Mouse (Mus musculus): Measurements from ENCODE around the gene Insyn1. TPM values are rescaled to one million over a fixed set of nuclear protein-coding genes. Genes with fewer than 3 reads are reported as not detected.

The Insyn1 gene
- polyA plus RNA-seq, 1 experiment: 2.9 TPM

GRCm38 (mm10) chr9:58457481-58457955, 30.9 kb upstream of the Insyn1 start:
- WGBS: 69% methylated on average over 7 of the region's 7 CpGs
- Histone ChIP-seq H3K4me1 (ENCODE audit: control insufficient read depth, insufficient read depth, low read length) (no peaks in the 10 kb centered on the region), H3K27ac (ENCODE audit: insufficient read depth, low read depth, low read length) (no peak overlapping the region; the same call in 1 of the 2 replicates), H3K27me3 (replicated peaks; ENCODE audit: control insufficient read depth, insufficient read depth, low read length) (no peaks in the 10 kb centered on the region), H3K4me3 (ENCODE audit: insufficient read depth, low read depth, low read length) (no peak overlapping the region), H3K36me3 (ENCODE audit: control insufficient read depth, insufficient read depth, low read length) (no peaks in the 10 kb centered on the region)
- DNase-seq: peak; percentile 40
- TF ChIP-seq CTCF (conservative IDR thresholded peaks at IDR 0.05; ENCODE audit: insufficient read depth, insufficient read length, low read depth, low read length) (no peak), POLR2A (IDR thresholded peaks at IDR 0.05; ENCODE audit: low read depth, low read length) (no peak)

DNA sequence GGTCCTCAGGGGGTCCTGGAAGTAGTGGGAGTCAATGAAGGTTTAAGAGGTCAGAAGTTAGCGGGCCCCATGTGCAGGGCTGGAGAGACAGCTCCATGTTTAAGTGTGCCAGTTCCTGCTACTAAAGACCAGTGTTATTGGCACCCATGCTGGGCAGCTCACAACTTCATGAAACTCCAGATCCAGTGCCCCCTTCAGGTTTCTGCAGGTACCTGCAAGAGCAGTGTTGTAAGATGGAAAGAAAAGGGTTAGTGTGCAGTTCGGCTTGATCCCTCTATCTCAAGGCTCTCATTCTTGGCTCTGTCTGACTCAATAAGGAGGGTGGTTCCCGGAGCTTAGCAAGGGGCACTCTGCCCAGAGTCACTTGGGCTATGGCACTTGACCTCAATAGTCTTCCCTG, 30.1 kb upstream of the Insyn1 start:
- no peaks in the 10 kb centered on the region for H3K36me3 ChIP-seq (ENCODE audit: control insufficient read depth, insufficient read depth, low read length)
- 90% methylated on average over 3 of the region's 3 CpGs for WGBS
- no peak for TF ChIP-seq CTCF (conservative IDR thresholded peaks at IDR 0.05; ENCODE audit: insufficient read depth, insufficient read length, low read depth, low read length)
- TF ChIP-seq POLR2A (IDR thresholded peaks at IDR 0.05; ENCODE audit: low read depth, low read length): no peak
- no peak overlapping the region for H3K4me3 ChIP-seq (ENCODE audit: insufficient read depth, low read depth, low read length)
- H3K27ac ChIP-seq (ENCODE audit: insufficient read depth, low read depth, low read length): no peak overlapping the region
- no peak for DNase-seq
- H3K27me3 ChIP-seq (replicated peaks; ENCODE audit: control insufficient read depth, insufficient read depth, low read length): no peaks in the 10 kb centered on the region
- no peaks in the 10 kb centered on the region for H3K4me1 ChIP-seq (ENCODE audit: control insufficient read depth, insufficient read depth, low read length)

DNA sequence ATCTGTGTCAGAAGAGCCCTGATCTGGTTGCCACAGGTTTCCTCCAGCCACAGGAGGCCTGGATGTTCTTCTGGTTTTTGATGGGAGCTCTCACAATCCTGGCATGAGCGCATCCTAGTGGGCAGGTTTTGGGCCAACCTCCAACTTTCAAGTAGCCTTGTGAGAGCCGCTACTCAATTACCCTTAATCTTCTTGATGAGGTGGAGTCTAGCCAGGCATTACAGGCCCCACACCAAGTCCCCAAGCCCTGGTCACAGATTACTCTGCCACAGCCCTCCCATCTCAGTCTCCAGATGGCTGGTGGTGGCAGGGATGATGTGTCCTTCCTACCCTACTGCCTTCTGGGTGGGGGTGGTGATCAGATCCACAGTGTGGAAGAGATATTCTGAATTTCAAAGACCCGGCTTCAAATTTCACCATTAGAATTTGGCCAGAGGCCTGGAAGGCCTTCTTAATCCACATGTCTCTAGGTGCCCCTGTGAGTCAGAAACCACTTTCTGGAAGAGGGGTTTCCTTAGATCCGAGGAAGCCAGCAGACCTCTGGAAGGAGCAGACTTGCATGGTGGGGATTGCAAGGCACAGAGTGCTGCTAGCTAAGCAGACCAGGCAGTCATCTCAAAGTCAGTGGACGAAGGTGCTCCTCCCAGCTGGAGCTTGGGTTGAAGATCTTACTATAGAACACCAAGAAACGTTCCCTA, 29.4 kb upstream of the Insyn1 start:
- Histone ChIP-seq H3K36me3 (ENCODE audit: control insufficient read depth, insufficient read depth, low read length) (no peaks in the 10 kb centered on the region), H3K4me1 (ENCODE audit: control insufficient read depth, insufficient read depth, low read length) (no peaks in the 10 kb centered on the region), H3K27ac (ENCODE audit: insufficient read depth, low read depth, low read length) (no peak overlapping the region), H3K4me3 (ENCODE audit: insufficient read depth, low read depth, low read length) (no peak overlapping the region), H3K27me3 (replicated peaks; ENCODE audit: control insufficient read depth, insufficient read depth, low read length) (no peaks in the 10 kb centered on the region)
- 65% methylated on average over 6 of the region's 6 CpGs for WGBS
- no peak for TF ChIP-seq POLR2A (IDR thresholded peaks at IDR 0.05; ENCODE audit: low read depth, low read length)
- no peak for TF ChIP-seq CTCF (conservative IDR thresholded peaks at IDR 0.05; ENCODE audit: insufficient read depth, insufficient read length, low read depth, low read length)
- no peak for DNase-seq

GRCm38 (mm10) chr9:58467345-58468025, 20.9 kb upstream of the Insyn1 start:
- no peak for DNase-seq
- Histone ChIP-seq H3K4me1 (ENCODE audit: control insufficient read depth, insufficient read depth, low read length) (no peaks in the 10 kb centered on the region), H3K36me3 (ENCODE audit: control insufficient read depth, insufficient read depth, low read length) (no peaks in the 10 kb centered on the region), H3K27me3 (replicated peaks; ENCODE audit: control insufficient read depth, insufficient read depth, low read length) (no peaks in the 10 kb centered on the region), H3K4me3 (ENCODE audit: insufficient read depth, low read depth, low read length) (no peak overlapping the region), H3K27ac (ENCODE audit: insufficient read depth, low read depth, low read length) (no peak overlapping the region)
- WGBS: 66% methylated on average over 5 of the region's 5 CpGs
- TF ChIP-seq POLR2A (IDR thresholded peaks at IDR 0.05; ENCODE audit: low read depth, low read length) (no peak), CTCF (conservative IDR thresholded peaks at IDR 0.05; ENCODE audit: insufficient read depth, insufficient read length, low read depth, low read length) (no peak)

DNA sequence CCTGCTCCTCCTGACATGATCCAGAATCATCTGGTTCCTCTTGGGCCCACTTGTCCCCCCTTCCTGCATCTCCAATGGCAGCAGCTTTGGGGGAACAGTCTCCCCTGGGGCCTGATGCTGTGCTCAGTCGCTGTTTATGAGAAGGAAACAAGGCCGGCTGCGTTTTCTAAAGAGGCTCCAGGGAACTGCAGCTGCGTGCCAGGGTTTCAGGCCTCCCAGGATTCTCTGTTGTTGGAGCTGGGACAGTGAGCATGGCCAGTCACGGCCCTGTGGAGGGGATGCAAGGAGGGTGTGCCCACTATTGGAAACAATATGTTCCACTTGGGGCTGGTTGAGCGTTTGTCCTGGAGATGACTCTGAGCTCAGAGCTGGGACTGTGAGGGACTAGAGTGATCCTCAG, 17.9 kb upstream of the Insyn1 start:
- H3K27ac ChIP-seq (ENCODE audit: insufficient read depth, low read depth, low read length): no peak overlapping the region
- no peak overlapping the region for H3K4me3 ChIP-seq (ENCODE audit: insufficient read depth, low read depth, low read length)
- no peaks in the 10 kb centered on the region for H3K4me1 ChIP-seq (ENCODE audit: control insufficient read depth, insufficient read depth, low read length)
- H3K36me3 ChIP-seq (ENCODE audit: control insufficient read depth, insufficient read depth, low read length): no peaks in the 10 kb centered on the region
- TF ChIP-seq CTCF (conservative IDR thresholded peaks at IDR 0.05; ENCODE audit: insufficient read depth, insufficient read length, low read depth, low read length) (no peak), POLR2A (IDR thresholded peaks at IDR 0.05; ENCODE audit: low read depth, low read length) (no peak)
- WGBS: 55% methylated on average over 6 of the region's 6 CpGs
- DNase-seq: no peak
- no peaks in the 10 kb centered on the region for H3K27me3 ChIP-seq (replicated peaks; ENCODE audit: control insufficient read depth, insufficient read depth, low read length)

- Histone ChIP-seq H3K4me1 (ENCODE audit: control insufficient read depth, insufficient read depth, low read length) (no peaks in the 10 kb centered on the region), H3K36me3 (ENCODE audit: control insufficient read depth, insufficient read depth, low read length) (no peaks in the 10 kb centered on the region), H3K4me3 (ENCODE audit: insufficient read depth, low read depth, low read length) (no peak overlapping the region), H3K27ac (ENCODE audit: insufficient read depth, low read depth, low read length) (no peak overlapping the region), H3K27me3 (replicated peaks; ENCODE audit: control insufficient read depth, insufficient read depth, low read length) (no peaks in the 10 kb centered on the region)
- TF ChIP-seq POLR2A (IDR thresholded peaks at IDR 0.05; ENCODE audit: low read depth, low read length): no peak
- TF ChIP-seq CTCF (conservative IDR thresholded peaks at IDR 0.05; ENCODE audit: insufficient read depth, insufficient read length, low read depth, low read length): no peak
- WGBS: 79% methylated on average over 8 of the region's 8 CpGs
- no peak for DNase-seq
Observed at GRCm38 (mm10) chr9:58473211-58473815, 15.1 kb upstream of the Insyn1 start.

- H3K4me1 ChIP-seq (ENCODE audit: control insufficient read depth, insufficient read depth, low read length): peaks cover 2% of the 10 kb centered on the region; the same call in 1 of the 2 replicates
- no peak for DNase-seq
- WGBS: 26% methylated on average over 3 of the region's 3 CpGs
- H3K27me3 ChIP-seq (replicated peaks; ENCODE audit: control insufficient read depth, insufficient read depth, low read length): peaks cover 4% of the 10 kb centered on the region; the same call in 1 of the 2 replicates
- H3K36me3 ChIP-seq (ENCODE audit: control insufficient read depth, insufficient read depth, low read length): no peaks in the 10 kb centered on the region
- TF ChIP-seq CTCF (conservative IDR thresholded peaks at IDR 0.05; ENCODE audit: insufficient read depth, insufficient read length, low read depth, low read length) (no peak), POLR2A (IDR thresholded peaks at IDR 0.05; ENCODE audit: low read depth, low read length) (no peak)
- no peak overlapping the region for H3K27ac ChIP-seq (ENCODE audit: insufficient read depth, low read depth, low read length)
- no peak overlapping the region for H3K4me3 ChIP-seq (ENCODE audit: insufficient read depth, low read depth, low read length)
Observed at GRCm38 (mm10) chr9:58487076-58487475, 1.3 kb upstream of the Insyn1 start.

Data from kidney, adult 2 months (tissue).